Mouse (Mus musculus) layer of hippocampus, adult 11-12 months (tissue): ENCODE measurements at regions not wholly inside any gene's neighbourhood (a gene's known extent, or its start where the extent isn't known, plus 50 kb on each side); places are given as distances from the start of the nearest gene placed in this dataset.
A peak's percentile ranks its signal among the peaks of the same experiment; 100 is the strongest.

Source experiments
- DNase-seq: peaks from one replicate; pipeline ENCODE4 v3.0.0; 2022; ENCODE audit warnings: low spot score

GRCm38 (mm10) chr15:65646470-65646869, 631.8 kb upstream of the Gm21961 start:
- no peak for DNase-seq

GRCm38 (mm10) chr15:65639484-65639883, 624.8 kb upstream of the Gm21961 start:
- DNase-seq = no peak

DNA sequence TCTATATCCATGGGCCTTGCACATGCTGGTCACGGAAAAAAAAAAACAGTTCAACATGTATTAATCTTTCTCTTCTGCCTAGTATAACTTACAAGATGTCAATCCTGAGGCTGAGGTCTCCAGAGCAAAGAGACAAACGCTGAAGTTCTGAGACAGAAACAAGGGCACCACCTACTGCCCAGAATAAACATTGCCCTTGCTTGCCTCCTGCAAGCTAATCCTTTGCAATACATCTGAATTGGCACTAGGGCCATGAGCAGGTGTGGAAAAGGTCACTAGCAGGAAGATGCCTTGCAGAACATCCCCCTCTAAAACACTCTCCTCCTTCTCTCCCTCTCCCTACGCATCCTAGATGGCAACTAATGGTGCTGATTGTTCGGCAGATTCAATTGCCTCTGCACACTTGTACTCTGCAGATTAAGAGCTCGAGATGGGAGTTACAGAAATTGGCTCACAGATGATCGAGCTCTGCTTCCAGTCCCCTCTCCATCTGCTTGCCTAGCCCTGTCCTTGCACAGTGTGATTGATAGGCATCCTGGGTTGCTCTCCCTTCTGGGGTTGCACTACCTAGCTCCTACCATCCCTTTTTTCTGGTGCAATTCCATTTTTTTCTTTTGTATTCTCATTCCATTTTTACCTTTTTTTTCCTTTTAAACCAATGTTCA, 622.9 kb upstream of the Gm21961 start:
- peak; percentile 74 for DNase-seq

DNA sequence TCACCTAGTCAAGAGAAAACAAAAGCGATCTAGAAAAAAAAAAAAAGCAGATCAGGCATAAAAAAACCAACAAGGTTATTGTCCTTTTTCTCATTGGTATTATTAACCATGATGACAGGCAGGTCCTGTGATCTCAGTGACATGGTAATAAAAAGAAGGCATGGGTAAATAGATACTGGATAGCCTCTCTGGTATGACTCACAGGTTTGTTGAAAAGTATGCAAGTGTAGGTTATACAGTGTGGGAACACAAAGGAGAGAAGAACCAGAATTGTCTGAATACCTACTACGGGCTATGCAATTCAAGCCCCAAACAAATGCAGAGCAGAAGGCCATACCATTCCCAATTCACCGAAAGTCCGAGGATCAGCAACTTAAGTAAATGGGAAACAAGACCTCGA, 617.7 kb upstream of the Gm21961 start:
- no peak for DNase-seq

GRCm38 (mm10) chr15:65630476-65630875, 615.8 kb upstream of the Gm21961 start:
- no peak for DNase-seq

GRCm38 (mm10) chr15:65592718-65593477, 578.2 kb upstream of the Gm21961 start:
- peak; percentile 79 for DNase-seq

DNA sequence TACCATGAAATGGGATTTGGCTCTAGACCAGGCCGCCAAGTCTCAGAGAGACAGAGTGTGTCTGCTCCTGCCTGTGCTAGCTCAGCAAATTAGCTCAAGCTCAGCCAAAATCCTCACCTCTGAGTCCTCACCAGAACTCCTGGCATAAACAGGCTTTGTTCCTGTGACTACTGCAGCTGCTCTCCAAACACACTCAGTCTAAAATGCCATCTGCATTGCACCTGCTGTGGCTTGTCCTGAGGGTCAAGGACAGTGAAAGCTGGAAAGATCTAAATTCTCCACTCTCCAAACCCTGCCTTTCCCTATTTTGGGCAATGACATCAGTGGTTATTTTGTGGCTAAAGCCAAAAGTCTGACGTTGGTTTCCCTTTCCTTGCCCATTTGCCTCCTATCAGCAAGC, 570.9 kb upstream of the Gm21961 start:
- no peak for DNase-seq

DNA sequence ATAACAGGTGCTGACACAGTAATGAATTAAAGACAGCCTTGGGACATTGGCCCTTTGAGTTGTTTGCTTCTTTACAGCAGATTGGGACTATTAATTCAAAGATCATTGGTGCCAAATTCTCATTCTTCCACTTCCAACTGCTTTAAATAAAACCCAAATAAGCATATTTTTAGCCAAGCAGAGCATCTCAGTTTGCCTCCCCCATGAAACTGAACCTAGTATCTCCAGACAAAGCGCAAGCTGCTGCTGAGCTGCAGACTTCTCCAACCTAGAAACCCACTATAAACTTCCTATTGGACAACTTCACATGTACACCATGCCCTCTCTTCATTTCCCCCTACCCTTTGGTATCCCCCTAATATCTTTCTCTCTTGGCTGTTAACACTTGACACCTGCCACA, 564.6 kb upstream of the Gm21961 start:
- DNase-seq = no peak

DNA sequence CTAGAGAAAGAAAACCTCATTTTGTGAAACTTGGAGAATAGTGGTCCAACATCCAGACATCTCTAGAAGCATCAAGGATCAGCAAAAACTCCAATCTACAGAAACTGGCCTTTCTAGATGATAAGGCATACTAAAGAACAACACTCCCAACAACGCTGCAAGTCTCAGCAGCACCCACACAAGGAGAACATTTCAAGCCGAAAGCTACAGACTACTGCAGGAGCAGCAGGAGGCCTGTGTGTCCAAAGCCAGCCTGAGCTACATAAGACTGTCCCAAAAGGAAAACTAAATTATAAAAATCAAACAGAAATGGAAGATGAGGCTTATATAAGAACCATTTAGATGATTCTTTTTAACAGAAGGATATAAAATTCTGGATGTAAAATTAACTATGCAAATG, 553.2 kb upstream of the Gm21961 start:
- no peak for DNase-seq

GRCm38 (mm10) chr15:65557846-65558835, 543.4 kb upstream of the Gm21961 start:
- no peak for DNase-seq

DNA sequence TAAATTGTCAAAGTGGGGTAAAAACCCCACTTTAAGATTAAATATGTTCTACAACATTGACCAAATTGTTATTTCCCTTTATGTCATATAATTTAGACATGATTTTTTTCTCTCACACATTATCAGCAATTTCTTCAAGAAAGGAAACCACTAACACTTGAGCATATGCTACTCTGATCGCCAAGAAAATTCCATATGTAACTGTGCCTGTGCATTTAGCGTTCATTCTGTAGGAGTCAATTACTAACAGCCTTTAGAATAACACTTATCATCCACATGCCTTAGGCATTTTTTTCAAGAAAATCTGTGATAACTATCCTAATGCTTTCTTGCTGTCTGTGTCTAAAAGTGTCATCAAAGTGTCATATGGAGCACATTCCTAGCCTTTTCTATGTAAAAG, 534.3 kb upstream of the Gm21961 start:
- DNase-seq = no peak

GRCm38 (mm10) chr15:65535606-65536005, 520.9 kb upstream of the Gm21961 start:
- DNase-seq = no peak

DNA sequence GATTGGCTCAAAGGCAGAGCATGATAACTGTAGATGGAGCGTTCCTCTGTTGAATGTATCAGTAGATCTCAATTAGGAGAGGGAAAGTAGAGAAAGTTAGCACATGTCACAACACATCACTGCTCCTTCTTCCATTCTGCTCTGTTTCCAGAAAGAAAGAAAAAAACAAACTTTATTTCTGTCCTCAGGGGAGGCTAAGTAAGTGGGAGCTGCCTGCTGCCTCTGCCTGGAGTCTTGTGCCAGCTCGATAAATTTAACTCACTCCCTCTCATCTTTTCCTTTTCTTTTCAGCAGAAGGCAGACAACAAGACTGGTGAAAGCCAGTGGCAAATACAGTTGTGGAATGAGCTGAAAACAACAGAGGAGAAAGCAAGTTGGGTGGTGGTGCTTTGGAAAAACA, 517.5 kb upstream of the Gm21961 start:
- no peak for DNase-seq

GRCm38 (mm10) chr15:65502656-65503055, 488.0 kb upstream of the Gm21961 start:
- DNase-seq = no peak

GRCm38 (mm10) chr15:65478940-65479339, 464.2 kb upstream of the Gm21961 start:
- no peak for DNase-seq

GRCm38 (mm10) chr15:65455203-65455816, 440.6 kb upstream of the Gm21961 start:
- peak; percentile 37 for DNase-seq

GRCm38 (mm10) chr15:65452258-65453028, 437.7 kb upstream of the Gm21961 start:
- peak; percentile 72 for DNase-seq

DNA sequence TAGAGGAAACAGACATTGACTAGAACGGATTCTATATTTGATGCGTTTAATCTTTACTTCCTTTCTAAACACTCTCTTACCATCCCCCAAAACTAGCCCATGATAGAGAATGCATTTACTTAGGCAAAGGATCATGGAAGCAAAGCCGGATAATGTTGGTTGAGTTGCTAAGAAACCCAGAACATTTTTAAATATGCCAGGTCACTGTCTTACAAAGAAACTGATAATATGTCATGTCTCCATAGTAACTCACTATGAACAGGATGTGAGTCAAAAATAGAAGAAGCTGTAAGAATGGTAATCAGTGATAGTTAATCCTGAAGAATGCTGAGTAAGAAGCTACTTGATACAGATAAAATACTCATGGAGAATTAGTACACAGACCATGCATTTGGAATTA, 405.0 kb upstream of the Gm21961 start:
- no peak for DNase-seq
